Mouse (Mus musculus): ENCODE results near the gene Abcg8.

The Abcg8 gene

DNA sequence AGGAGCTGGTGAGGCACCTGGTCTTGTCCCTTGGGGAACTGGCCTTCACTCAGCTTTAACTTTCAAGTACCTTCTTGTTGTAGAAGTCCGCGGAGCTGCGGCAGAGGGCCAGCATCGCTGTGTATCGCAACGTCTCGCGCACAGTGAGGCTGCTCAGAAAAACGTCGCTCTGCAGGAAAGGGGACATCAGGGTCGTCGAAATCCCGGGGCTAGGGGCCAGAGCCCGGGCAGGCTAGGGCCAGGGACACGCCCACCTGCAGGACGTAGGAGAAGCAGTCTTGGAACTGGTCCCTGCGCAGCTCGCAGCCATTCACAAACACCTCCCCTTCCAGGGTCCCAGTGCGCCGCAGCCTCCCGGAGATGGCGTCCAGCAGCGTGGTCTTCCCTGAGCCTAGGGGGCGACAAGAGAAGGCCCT is at the start of gene Abcg8:
TSS of gene Abcg8 (plus strand) at position 352 of the 416 bp plus-strand sequence.
- DNase-seq (ENCODE audit: low spot score in 2 of 2), result no peak

DNA sequence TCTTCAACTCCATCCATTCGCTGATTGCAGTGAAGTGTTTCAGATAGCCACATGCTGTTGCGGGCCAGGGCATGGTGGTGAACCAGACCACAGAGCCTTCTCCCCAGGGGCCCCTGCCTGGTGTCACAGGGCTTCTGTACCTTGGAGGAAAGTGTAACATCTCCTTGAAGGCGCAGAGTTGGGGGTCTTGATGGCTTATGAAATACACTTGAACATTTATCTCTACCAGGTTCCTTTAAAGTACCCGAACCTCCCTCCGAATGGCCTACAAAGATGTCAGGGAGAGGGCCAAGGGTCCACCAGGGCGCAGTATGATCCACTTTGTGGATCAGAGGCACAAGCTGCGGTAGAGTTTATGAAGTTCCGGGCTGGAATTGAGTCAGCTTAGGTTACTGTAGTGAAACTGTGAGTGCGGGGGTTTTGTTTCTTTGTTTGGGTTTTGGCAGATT is 49.2 kb upstream of the Abcg8 start:
- DNase-seq (ENCODE audit: low spot score in 2 of 2), result no peak

DNA sequence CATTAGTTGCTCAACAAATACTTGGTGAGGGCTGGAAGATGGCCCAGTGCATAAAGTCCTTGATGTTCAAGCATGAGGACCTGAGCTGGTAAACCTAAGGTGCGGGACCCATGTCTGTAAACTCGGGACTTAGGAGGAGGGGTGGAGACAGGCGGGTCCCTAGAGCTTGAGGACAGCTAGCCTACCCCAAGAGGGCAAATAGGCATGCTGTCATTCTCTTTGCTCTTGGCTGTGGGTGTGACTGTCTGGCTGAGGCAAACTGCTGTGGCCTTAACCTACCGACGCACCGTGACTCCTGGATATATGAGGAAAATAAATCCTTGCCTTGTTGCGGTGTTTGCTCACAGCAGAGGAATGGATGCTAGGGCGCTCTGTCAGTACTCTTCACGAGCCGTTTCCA is 48.4 kb upstream of the Abcg8 start:
- no peak for DNase-seq (ENCODE audit: low spot score in 2 of 2)

DNA sequence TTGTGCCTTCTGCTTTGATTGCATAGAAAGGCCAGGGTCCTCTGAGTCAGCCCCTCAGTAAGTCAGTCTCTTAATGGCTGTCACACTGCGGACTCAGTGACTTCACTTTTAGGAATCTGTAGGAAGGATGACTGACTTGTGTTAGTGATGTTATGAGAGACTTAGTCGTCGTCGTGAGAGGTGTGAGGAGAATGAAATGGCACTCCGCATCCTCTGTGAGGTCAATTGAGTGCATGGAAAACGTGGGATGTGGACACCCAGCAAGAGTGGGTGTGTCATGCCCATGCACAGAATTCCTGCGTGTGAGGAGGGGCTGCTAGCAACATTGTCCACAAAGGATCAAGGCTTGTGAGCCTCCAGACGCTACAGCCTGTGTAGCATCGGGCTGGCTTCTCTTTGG is 47.5 kb upstream of the Abcg8 start:
- no peak for DNase-seq (ENCODE audit: low spot score in 2 of 2)

DNA sequence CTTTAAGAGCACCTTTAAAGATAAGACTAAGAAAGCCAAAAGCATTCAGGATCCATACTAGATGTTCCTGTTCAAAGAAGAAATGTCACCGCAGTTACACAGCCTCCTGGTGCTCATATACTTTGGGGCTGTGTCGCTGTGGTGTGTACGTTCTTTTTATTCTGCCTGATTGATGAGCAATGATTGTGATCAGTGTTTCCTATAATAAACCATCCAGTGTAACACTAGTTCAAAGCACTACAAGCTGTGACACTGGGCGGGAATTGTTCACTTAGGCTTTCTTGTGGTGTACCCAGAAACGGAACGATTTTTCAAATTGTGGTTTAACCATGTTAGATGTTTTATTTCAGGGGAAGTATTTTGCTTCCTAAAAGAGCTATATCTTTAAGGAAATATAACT is 44.3 kb upstream of the Abcg8 start:
- DNase-seq (ENCODE audit: low spot score in 2 of 2), result no peak

DNA sequence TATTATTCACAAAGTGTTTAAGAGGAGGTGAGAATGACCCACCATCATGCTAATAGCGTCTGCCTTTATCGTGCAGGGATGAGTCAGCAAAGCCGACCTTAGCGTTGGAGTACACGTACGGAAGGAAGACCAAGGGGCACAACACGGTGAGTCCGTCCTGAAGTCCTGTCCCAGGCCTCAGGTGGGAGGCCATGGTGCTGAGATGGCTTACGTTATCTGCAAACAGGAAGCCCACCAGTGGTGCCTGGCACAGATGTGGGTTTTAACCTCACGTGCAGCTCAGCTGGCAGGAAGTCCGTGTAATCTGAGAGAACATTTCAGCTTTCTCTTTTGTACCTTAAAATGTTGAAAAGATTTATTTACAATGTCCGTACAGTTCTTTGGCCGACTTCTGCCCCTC is 42.7 kb upstream of the Abcg8 start:
- DNase-seq (ENCODE audit: low spot score in 2 of 2), result no peak

DNA sequence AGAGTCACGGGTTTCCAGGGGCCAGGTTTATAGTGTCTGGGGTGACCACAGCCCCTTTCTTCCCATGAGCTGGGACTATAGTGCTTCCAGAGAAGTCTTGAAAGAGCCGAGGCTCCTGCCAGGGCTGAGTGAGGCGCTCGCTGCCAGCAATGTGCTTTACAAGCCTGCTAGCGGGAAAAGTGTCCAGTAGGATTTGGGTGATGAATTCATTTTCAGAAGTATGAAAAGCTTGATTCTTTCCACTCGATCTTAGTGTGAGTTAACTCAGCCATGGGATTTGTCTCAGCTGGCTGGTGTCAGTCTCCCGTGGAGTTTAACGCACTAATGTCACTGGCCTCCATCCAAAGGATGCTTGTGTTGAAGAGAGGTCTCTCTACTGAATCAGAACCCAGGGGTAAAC is 39.8 kb upstream of the Abcg8 start:
- DNase-seq (ENCODE audit: low spot score in 2 of 2), result no peak

DNA sequence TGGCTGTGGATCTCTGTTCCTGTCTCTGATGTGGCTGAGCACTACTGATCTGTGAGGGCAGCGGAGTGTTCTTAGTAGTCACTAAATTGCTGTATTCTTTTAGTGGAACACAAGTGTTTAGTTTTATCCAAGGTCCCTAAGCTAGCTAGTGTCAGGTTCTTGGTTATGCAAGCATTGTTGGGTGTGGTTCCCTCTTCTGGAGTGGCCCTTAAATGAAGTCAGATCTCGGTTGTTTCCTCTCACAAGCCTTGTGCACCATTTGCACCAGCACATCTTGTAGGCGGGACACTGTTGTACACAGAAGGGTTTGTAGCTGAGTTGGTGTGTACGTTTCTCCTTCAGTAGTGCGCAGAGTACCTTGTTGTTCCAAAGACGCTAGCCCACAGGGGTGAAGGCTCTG is 38.1 kb upstream of the Abcg8 start:
- no peak for DNase-seq (ENCODE audit: low spot score in 2 of 2)

DNA sequence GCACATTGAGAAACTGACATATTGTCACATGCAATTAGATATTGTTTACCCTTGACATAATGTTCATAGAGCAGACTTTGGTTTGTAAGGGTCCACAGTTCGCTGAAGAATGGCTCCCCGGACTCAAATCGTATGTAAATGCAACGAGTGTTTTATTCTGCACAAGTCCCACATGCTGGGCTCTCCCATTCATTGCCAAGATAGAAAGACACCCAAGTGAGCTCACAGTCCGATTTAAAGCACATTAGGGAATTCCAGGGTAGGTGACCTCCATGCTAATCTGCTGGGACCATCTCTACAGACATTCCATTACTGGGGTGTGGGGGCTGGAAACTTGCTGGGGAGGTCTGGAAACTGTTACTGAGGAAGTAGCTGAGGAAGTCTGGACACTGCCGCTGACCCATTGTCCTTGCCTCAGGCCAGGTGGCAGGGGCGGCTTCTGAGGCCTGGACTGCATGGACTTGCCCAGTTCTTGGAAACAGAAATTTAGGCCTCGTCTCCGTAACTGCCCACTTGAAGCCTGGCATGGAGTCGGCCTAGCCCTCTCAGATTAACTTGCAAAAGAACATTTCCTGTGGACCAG is 36.2 kb upstream of the Abcg8 start:
- DNase-seq (ENCODE audit: low spot score in 2 of 2), result no peak

DNA sequence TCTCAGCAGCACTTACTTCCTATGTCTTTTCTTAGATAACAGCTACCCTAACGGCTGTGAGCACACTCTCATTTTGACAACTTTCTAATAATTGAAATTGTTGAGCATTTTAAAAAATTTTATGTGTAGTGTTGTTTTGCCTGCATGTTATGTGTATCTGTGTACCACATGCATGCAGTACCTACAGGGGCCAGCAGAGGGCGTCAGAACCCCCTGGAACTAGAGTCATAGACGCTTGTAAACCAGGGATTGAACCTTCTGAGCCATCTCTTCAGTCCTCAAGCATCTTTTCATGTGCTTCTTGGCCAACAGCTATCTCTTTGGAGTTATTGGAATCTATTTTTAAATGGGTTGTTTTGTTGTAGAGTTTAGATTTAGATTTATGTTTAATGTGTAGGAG is 34.2 kb upstream of the Abcg8 start:
- DNase-seq (ENCODE audit: low spot score in 2 of 2), result peak in 1 of 2 experiments; percentile 33

DNA sequence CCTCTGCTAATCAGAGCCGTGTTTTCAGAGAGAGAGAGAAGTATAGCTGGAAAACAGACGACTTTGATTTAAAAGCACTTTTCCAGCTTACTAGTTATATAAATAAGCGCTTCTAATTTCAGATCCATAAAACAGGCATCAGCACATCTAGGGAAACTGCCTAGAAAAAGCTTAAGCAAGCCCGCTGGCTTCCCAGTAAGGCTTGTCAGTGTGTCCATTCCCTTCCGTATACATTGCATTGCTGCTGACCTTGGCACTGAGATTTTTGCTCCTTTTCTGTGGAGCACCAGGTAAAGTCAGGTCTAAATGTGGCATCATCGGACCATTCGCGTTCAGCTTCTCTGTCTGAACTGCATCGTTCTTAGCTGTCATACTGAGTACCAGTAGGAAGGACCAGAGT is 33.8 kb upstream of the Abcg8 start:
- DNase-seq (ENCODE audit: low spot score in 2 of 2), result no peak

DNA sequence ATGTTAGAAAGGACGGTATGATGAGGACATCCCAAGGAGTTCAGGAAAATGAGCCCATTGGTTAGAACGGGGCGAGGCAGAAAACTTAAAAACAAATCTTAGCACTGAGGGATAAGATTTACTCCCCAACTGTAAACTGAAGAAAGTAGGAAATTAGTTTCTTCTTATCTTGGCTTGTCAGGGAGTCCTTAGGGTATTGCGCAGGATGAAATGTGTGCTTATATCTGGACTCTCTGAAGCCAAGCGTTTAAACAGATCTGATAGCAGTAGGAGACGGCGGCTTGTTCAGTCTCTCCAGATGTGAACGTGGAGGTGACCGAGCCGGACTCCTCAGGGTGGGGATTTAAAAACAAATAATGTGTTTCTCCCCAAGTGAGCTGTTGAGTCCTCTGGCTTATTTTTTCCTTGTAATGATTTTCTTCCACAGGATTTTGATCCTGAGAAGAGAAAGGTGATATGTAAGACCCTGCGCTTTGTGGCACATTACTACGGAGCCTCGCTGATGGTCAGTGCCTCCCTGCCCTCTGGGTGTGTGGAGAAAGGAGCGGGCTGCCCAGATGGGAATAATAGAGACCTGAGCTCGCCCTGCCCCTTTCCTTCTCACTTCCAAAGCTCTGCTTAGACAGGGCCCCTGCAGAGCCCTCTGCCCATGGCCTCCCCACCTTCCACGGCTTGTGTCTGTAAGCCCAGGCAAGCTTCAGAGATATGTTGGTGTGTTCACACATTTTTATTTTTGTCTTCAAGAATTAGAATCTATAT is 31.6 kb upstream of the Abcg8 start:
- no peak for DNase-seq (ENCODE audit: low spot score in 2 of 2)

DNA sequence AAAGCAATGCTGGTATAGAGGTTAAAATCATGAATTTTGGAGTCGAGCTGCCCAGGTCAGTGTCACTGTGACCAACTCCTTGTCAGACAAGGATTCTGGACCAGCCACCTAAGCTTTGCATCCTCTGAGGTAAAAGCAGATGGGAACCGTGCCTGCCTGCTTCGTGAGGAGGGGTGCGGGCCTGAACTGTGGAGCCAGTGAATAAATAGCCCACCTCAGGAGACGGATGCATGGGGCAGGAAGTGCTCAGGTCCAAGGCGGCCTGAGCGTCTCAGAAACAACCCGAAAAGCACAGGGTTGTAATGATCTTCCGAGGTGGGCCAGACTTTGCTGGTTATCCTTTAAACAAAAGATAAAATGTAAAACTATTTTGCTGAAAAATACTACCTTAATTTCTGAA is 31.0 kb upstream of the Abcg8 start:
- DNase-seq (ENCODE audit: low spot score in 2 of 2), result no peak

DNA sequence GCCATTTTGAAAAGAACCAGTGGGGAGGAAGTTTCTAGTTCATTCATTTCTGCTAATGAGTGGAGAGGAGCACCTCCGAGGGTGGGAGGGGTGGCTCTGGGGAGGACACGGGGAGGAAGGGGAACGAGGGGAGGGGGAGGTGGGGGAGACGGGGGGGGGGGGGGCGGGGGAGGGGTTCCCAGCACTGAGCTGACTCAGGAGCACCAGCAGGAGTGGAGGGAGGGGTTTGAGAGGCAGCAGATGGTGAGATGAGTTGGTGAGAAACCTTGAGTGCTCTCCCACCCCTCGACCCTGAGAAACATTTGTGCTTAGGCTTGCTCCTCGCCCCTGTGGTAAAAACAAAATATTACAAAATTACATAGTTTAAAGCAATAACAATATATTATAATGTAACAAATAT is 30.2 kb upstream of the Abcg8 start:
- no peak for DNase-seq (ENCODE audit: low spot score in 2 of 2)

DNA sequence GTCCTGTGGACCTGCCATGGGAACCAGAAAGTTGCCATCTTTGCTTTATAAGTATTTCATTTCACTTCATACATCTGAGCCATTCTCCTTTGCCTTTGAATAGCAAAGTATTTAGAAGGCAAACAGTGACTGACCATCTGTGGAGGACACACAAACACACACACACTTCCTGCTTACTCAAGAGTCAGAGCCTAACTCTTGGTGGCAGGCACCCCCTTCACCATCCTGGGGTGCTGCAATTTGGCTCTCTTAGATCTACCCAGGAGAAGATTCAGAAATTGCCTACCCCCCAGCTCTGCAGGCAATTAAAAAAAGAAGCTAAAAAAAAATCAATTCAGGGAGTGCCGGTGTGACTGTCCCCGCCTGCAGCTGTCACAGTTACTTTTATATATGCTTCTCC is 29.6 kb upstream of the Abcg8 start:
- no peak for DNase-seq (ENCODE audit: low spot score in 2 of 2)

DNA sequence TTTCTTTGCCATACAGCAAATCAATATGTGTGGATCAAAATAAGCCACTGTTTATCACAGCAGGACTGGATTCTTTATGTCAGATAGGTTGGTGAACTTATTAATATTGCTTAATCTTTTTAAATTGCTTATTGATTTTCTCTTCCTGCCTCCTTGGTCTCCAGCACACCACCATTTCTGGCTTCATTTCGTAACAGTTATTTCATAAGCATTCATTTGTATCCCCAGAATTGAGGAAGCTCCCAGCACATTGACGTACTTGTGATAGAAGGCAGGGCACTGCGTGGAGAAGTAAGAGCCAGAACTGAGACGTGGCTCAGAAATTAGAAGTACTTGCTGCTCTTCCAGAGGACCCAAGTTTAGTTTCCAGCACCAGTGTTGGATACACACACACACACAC is 28.5 kb upstream of the Abcg8 start:
- no peak for DNase-seq (ENCODE audit: low spot score in 2 of 2)

DNA sequence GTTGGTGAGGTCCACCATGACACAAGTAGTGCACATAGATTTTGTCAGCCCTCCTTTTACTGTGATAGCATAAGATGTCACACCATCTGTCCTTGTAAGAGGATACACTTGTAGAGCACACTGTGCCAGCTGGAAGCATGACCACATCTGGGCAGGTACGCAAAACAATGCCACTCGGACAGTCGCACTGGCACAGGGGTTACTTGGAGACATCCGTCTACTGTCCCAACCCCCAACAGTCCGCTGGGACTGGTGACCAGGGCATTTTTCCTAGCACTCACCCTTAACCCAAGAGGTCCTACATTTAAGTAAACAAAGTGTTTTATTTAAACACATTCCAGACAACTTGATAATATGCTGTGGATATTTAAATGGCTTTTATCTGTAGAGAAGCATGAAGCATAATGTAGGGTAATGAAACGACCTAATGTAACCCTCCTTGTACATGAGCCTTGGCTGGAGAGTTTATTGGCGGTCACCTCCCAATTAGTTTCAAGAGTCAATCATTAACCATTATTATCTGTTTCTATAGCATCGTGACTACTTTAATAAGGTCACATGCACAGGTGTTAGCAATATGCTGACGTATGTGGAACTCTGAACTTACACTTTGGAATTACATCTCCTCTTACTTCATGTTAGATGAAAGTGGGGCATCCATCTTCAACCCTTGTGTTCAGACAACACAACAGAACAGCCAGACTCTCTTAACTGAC is 25.6 kb upstream of the Abcg8 start:
- no peak for DNase-seq (ENCODE audit: low spot score in 2 of 2)

DNA sequence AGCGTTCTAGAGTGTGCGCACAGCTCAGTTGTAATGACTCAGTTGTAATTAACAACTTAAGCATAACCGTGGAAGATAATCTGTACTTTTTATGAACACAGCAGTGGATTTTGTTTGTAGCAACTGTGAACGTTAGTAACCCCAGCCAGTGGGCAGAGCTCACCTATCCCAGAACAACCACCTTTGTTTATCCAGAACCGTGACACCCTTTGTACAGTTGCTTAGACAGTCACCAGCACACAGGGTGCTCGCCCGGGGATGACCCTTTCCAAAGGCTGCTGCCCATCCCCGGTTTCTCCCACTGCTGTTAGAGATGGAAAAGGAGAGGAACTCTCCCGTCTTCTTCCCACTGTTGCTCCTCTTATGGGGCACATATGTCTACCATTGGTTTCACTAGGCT is 22.6 kb upstream of the Abcg8 start:
- no peak for DNase-seq (ENCODE audit: low spot score in 2 of 2)

DNA sequence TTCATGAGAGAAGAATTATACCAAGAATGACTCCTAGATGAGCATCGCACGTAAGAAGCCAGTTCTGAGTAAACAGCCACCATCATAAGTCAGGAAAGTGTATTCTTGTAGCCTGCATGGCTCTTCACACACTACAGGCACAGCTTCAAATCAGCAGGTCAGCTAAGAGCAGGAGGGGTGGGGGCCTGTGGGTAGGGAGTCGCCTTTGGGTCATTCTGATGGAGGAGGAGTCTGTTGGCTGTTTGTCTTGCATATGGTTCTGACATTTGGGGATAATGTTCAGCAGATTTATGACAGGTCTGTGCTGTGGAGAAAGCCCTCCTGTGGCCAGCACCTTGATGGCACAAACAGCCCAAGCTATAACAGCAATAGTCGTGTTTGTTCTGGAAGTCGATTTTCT is 19.9 kb upstream of the Abcg8 start:
- DNase-seq (ENCODE audit: low spot score in 2 of 2), result no peak

DNA sequence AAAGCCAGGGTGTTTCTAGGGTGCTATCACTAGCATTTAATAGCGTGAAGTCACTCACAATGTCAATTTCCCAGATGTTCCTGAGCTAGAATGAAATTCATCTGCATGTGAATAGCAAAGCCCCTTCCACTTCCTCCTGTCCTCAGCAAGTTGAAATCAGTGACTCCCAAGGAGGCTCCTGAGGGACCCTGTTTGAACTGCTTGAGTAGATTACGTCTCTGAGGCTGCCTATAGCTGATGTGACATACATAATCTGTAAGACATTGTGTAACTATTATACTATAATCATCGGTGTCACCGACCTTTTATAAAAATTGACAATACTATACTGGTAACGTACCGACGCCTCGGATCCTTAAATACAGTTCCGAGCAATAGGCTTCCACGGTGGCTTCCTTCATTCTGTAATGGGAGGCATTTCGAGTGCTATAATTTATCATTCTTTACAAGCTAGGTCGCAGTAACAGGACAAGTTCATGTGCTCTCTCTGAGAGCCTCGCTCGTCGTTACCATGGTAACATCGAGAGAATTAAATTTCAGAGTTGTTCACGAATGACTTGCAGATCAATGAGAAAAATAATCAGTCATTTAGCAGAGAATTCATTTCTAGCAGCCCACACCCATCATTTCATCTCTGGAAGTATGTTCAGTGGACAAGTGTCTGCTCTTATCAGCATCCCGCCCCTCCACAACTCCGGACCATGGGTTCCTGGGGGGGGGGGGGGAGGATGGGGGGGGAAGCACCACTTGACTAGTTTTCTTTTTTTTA is 19.3 kb upstream of the Abcg8 start:
- DNase-seq (ENCODE audit: low spot score in 2 of 2), result no peak

DNA sequence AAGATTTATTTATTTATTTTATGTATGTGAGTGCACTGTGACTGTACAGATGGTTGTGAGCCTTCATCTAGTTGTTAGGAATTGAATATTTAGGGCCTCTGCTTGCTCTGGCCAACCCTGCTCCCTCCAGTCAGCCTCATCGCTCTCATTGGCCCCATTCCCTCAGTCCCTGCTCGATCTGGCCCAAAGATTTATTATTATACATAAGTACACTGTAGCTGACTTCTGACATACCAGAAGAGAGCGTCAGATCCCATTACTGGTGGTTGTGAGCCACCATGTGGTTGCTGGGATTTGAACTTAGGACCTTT is 18.7 kb upstream of the Abcg8 start:
- no peak for DNase-seq (ENCODE audit: low spot score in 2 of 2)

DNA sequence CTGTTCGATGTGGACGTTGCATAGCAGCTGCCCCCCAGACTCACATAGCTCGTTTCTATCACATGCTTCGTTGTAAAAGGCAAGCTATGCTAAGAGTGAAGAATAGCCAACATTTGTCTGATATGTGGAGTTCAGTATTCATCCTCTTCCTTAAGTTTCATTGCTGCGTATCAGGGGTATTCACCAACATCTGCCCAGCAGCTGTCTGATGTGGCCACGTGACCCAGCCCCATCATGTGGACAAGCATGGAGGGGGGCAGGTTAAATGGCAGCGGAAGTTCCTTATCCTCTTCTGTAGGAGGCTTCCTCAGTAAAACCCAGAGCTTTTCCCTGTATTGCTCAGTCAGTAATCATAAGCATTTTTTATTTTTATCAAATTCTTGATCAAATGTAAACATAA is 18.3 kb upstream of the Abcg8 start:
- DNase-seq (ENCODE audit: low spot score in 2 of 2), result no peak

DNA sequence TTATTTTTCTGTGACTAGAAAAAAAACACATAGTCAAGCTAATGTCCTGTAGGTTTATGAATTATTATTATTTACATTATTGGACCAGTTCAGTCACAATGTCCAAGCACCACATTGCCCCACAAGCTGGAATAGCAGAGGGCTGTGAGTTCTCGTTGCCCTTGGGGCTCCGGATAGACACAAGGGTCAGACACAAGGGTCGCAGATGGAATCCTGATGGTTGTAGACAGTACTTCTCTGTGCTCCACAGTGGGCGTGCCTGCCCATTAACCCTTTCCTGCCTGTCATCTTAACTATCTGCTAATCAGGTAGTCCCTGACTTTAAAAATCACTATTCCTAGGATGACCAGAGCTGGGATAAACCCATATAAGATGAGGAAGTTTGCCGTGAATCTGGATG is 17.9 kb upstream of the Abcg8 start:
- no peak for DNase-seq (ENCODE audit: low spot score in 2 of 2)

All from frontal cortex, postnatal 25 days (tissue).